In genomic region chr17:28502196-28502821, GRCm38 (mm10) we compare ENCODE assay signal across 20 mouse cellular contexts. TPM values are rescaled to one million over a fixed set of nuclear protein-coding genes. Genes with fewer than 3 reads are reported as not detected.
DNase-seq lines count a peak whose midpoint lies in the region; ATAC-seq and TF ChIP-seq lines count a peak whose summit lies in the region.
"Had no signal": no experiment of that assay in that cellular context is flagged by ENCODE, and none has a peak within 500 bp of the region (broad histone marks: within the 10 kb centered on the region; RNA-seq: fewer than 3 reads in every experiment).

No protein-coding gene starts in this region.

- ATAC-seq in heart, embryonic 11.5 days (replicated peaks; ENCODE audit: insufficient number of reproducible peaks, low FRiP score, low TSS enrichment): no peak
- peak; percentile 40 for ATAC-seq in lung, postnatal 0 days
- ATAC-seq in megakaryocyte progenitor cell, adult 5-6 weeks (replicated peaks; ENCODE audit: poor library complexity): 0 out of 2 replicates have a peak, but pooled peaks have one; percentile 34
- ATAC-seq: forebrain, embryonic 14.5 days; midbrain, embryonic 13.5 days had no signal

- no peaks in the 10 kb centered on the region for H3K27me3 ChIP-seq in heart, embryonic 11.5 days (ENCODE audit: control insufficient read depth, insufficient read depth, low read length)
- H3K27me3 ChIP-seq in lung, postnatal 0 days (replicated peaks; ENCODE audit: insufficient read depth, low read length): no peaks in the 10 kb centered on the region
- H3K27me3 ChIP-seq: midbrain, embryonic 13.5 days had no signal

- H3K4me1 ChIP-seq in heart, embryonic 11.5 days (ENCODE audit: control insufficient read depth, insufficient read depth, low read length): peaks cover 6% of the 10 kb centered on the region
- no peaks in the 10 kb centered on the region for H3K4me1 ChIP-seq in lung, postnatal 0 days (ENCODE audit: insufficient read depth, low read depth, low read length)

- DNase-seq in heart, adult 11 months: peak; percentile 98
- no peak for DNase-seq in lung, postnatal 0 days (ENCODE audit: low spot score)
- no peak for DNase-seq in lung, postnatal 25 days (ENCODE audit: low spot score)
- peak; percentile 49 for DNase-seq in NIH3T3 (ENCODE audit: low read depth)
- DNase-seq in cerebellum, adult 11 months: no peak
- DNase-seq in thymus, postnatal 4 days: no peak
- DNase-seq: adrenal gland, postnatal 25 days; kidney, adult 18-20 months; right cerebral cortex, postnatal 4 days had no signal

- TF ChIP-seq EP300 in lung, postnatal 0 days (IDR thresholded peaks at IDR 0.05): no peak

- no peak overlapping the region for H3K9ac ChIP-seq in heart, embryonic 11.5 days (ENCODE audit: low read depth, low read length)
- no peak overlapping the region for H3K9ac ChIP-seq in lung, postnatal 0 days (replicated peaks; ENCODE audit: low read depth)
- H3K9ac ChIP-seq: hindbrain, embryonic 14.5 days; midbrain, embryonic 13.5 days had no signal

- no peak for TF ChIP-seq CTCF in lung, postnatal 0 days (IDR thresholded peaks at IDR 0.05)

- H3K9me3 ChIP-seq in heart, embryonic 11.5 days (replicated peaks; ENCODE audit: control insufficient read depth, low read length): no peaks in the 10 kb centered on the region
- no peaks in the 10 kb centered on the region for H3K9me3 ChIP-seq in lung, postnatal 0 days (ENCODE audit: low read length)
- H3K9me3 ChIP-seq: G1E; midbrain, embryonic 13.5 days had no signal

- H3K27ac ChIP-seq in heart, embryonic 11.5 days (ENCODE audit: low read depth, low read length): no peak overlapping the region
- no peak overlapping the region for H3K27ac ChIP-seq in lung, postnatal 0 days (ENCODE audit: low read length)
- H3K27ac ChIP-seq: hindbrain, embryonic 14.5 days; midbrain, embryonic 13.5 days had no signal

- no peak overlapping the region for H3K4me3 ChIP-seq in heart, embryonic 11.5 days (ENCODE audit: low read depth, low read length)
- no peak overlapping the region for H3K4me3 ChIP-seq in lung, postnatal 0 days (ENCODE audit: low read depth, low read length)
- H3K4me3 ChIP-seq: midbrain, embryonic 13.5 days had no signal

- H3K36me3 ChIP-seq in heart, embryonic 11.5 days (ENCODE audit: control insufficient read depth, insufficient read depth, low read length): no peaks in the 10 kb centered on the region
- H3K36me3 ChIP-seq in lung, postnatal 0 days (ENCODE audit: insufficient read depth, low read length): no peaks in the 10 kb centered on the region
- H3K36me3 ChIP-seq: G1E; midbrain, embryonic 13.5 days had no signal

- WGBS in heart, embryonic 11.5 days (ENCODE audit: insufficient replicate concordance): 48% methylated on average over 7 of the region's 7 CpGs
- 39% methylated on average over 7 of the region's 7 CpGs for WGBS in lung, postnatal 0 days

- no peak overlapping the region for H3K4me2 ChIP-seq in heart, embryonic 11.5 days
- H3K4me2 ChIP-seq in lung, postnatal 0 days (replicated peaks; ENCODE audit: low read depth, low read length): no peak overlapping the region
- H3K4me2 ChIP-seq: hindbrain, embryonic 14.5 days; midbrain, embryonic 13.5 days had no signal

RNA-seq across cellular contexts. Expression of gene Fkbp5, which starts 15.0 kb away (rescaled TPM):
- 5.0 and 5.8 TPM in 2 replicates for polyA plus RNA-seq in heart, embryonic 11.5 days (2014; fragmentation: Nextera tagmentation; extraction: Ambion mirVana)
- 15.8 and 26.9 TPM in 2 replicates for polyA plus RNA-seq in lung, postnatal 0 days (2015; fragmentation: Nextera tagmentation; extraction: Ambion mirVana)
- total RNA-seq in megakaryocyte progenitor cell, adult 5-6 weeks (2015): 25.8 and 30.0 TPM in 2 replicates
- total RNA-seq in megakaryocyte progenitor cell, adult 5-6 weeks (2017): 40.2 and 58.9 TPM in 2 replicates

RNA-seq across cellular contexts. Expression of gene Armc12, which starts 28.3 kb away (rescaled TPM):
- polyA plus RNA-seq in heart, embryonic 11.5 days (2014; fragmentation: Nextera tagmentation; extraction: Ambion mirVana): not detected in 2 replicates
- not detected in 2 replicates for polyA plus RNA-seq in lung, postnatal 0 days (2015; fragmentation: Nextera tagmentation; extraction: Ambion mirVana)
- not detected in 2 replicates for total RNA-seq in megakaryocyte progenitor cell, adult 5-6 weeks (2015)
- total RNA-seq in megakaryocyte progenitor cell, adult 5-6 weeks (2017): not detected in 2 replicates
- total RNA-seq: adrenal gland, postnatal 25 days; common myeloid progenitor, adult 5-6 weeks; G1E had no signal
- polyA plus RNA-seq: C2C12; embryonic facial prominence, embryonic 14.5 days; forebrain, embryonic 14.5 days; G1E; hindbrain, embryonic 14.5 days; lung, embryonic 16.5 days; midbrain, embryonic 13.5 days had no signal

RNA-seq across cellular contexts. Expression of gene Clpsl2, which starts 46.9 kb away (rescaled TPM):
- polyA plus RNA-seq in heart, embryonic 11.5 days (2014; fragmentation: Nextera tagmentation; extraction: Ambion mirVana): not detected in 2 replicates
- polyA plus RNA-seq in lung, postnatal 0 days (2015; fragmentation: Nextera tagmentation; extraction: Ambion mirVana): not detected in 2 replicates
- not detected in 2 replicates for total RNA-seq in megakaryocyte progenitor cell, adult 5-6 weeks (2015)
- total RNA-seq in megakaryocyte progenitor cell, adult 5-6 weeks (2017): not detected in 2 replicates
- total RNA-seq: adrenal gland, postnatal 25 days; common myeloid progenitor, adult 5-6 weeks; G1E had no signal
- polyA plus RNA-seq: C2C12; embryonic facial prominence, embryonic 14.5 days; forebrain, embryonic 14.5 days; G1E; hindbrain, embryonic 14.5 days; limb, embryonic 14.5 days; lung, embryonic 16.5 days; midbrain, embryonic 13.5 days had no signal

RNA-seq across cellular contexts. Expression of gene Clps, which starts 58.3 kb away (rescaled TPM):
- 0.73 TPM in 1 of 2 replicates, not detected in the other for polyA plus RNA-seq in heart, embryonic 11.5 days (2014; fragmentation: Nextera tagmentation; extraction: Ambion mirVana)
- 0.32 and 0.42 TPM in 2 replicates for polyA plus RNA-seq in lung, postnatal 0 days (2015; fragmentation: Nextera tagmentation; extraction: Ambion mirVana)
- total RNA-seq in megakaryocyte progenitor cell, adult 5-6 weeks (2015): not detected in 2 replicates
- total RNA-seq in megakaryocyte progenitor cell, adult 5-6 weeks (2017): not detected in 2 replicates
- total RNA-seq: adrenal gland, postnatal 25 days; common myeloid progenitor, adult 5-6 weeks; G1E had no signal
- polyA plus RNA-seq: C2C12; embryonic facial prominence, embryonic 14.5 days; forebrain, embryonic 14.5 days; G1E; hindbrain, embryonic 14.5 days had no signal

Comparison
In these comparisons a context has a peak if more than half of its experiments do, and no peak if none do; other contexts are left out.
1. DNase-seq: peak in heart, adult 11 months (single experiment) and NIH3T3 (single experiment); none in lung, postnatal 0 days (single experiment), lung, postnatal 25 days (single experiment), cerebellum, adult 11 months (single experiment) and thymus, postnatal 4 days (single experiment).